Mouse (Mus musculus) C2C12 (cell line): ENCODE results near the gene Capn2. TPM values are rescaled to one million over a fixed set of nuclear protein-coding genes. Genes with fewer than 3 reads are reported as not detected.

Experiments used
- H3K27me3 ChIP-seq: one replicate; pipeline ENCODE4 v1.6.1; 2011; ENCODE audit not compliant: control insufficient read depth, insufficient read depth, insufficient read length
- H3K36me3 ChIP-seq: one replicate; pipeline ENCODE4 v1.6.1; 2011; ENCODE audit not compliant: control insufficient read depth, insufficient read depth
- H3K4me3 ChIP-seq: one replicate; pipeline ENCODE4 v1.5.1; 2011; ENCODE audit warnings: mild to moderate bottlenecking, control low read depth; ENCODE audit not compliant: poor library complexity, insufficient read depth, severe bottlenecking
- H3K79me2 ChIP-seq: one replicate; pipeline ENCODE4 v1.6.1; 2011; ENCODE audit not compliant: control insufficient read depth, insufficient read depth
- H3K79me3 ChIP-seq: one replicate; pipeline ENCODE4 v1.6.1; 2011; ENCODE audit warnings: low read depth, control low read depth
- H3ac ChIP-seq: one replicate; pipeline ENCODE3; 2011; ENCODE audit warnings: low read depth; ENCODE audit not compliant: control insufficient read depth, insufficient read length
- CEBPB ChIP-seq: IDR thresholded peaks from one replicate; pipeline ENCODE4 v1.6.1; 2011; ENCODE audit warnings: low read depth, mild to moderate bottlenecking, control low read depth, moderate library complexity
- CTCF ChIP-seq: IDR thresholded peaks from one replicate; pipeline ENCODE4 v1.5.1; 2011; ENCODE audit not compliant: control insufficient read depth, insufficient read depth, insufficient read length
- FOSL1 ChIP-seq: IDR thresholded peaks from one replicate; pipeline ENCODE4 v1.8.0; 2011; ENCODE audit warnings: mild to moderate bottlenecking, low read length; ENCODE audit not compliant: poor library complexity, insufficient read depth, severe bottlenecking
- MAX ChIP-seq: IDR thresholded peaks from one replicate; pipeline ENCODE4 v1.6.1; 2011; ENCODE audit warnings: mild to moderate bottlenecking, control low read depth
- MYOD1 ChIP-seq: IDR thresholded peaks from one replicate; pipeline ENCODE4 v1.6.1; 2011; ENCODE audit warnings: low read depth; ENCODE audit not compliant: control insufficient read depth, insufficient read length
- MYOG ChIP-seq: IDR thresholded peaks from one replicate; pipeline ENCODE4 v1.6.1; 2011; ENCODE audit not compliant: control insufficient read depth, insufficient read length; ENCODE audit errors: extremely low read depth
- USF1 ChIP-seq: IDR thresholded peaks from one replicate; pipeline ENCODE4 v1.6.1; 2011; ENCODE audit warnings: low read depth, mild to moderate bottlenecking, control low read depth, moderate library complexity
- polyA plus RNA-seq: library from polyadenylated mRNA; unstranded; fragments of >200 nt; fragmentation: generic; extraction: Trizol; gene quantifications from one replicate; pipeline ENCODE4 v1.2.1, GENCODE M21; 2012; ENCODE audit warnings: missing spikeins

Capn2 gene
- polyA plus RNA-seq, 1 experiment, result 171 TPM

- no peaks in the 10 kb centered on the region for H3K36me3 ChIP-seq
- no peaks in the 10 kb centered on the region for H3K27me3 ChIP-seq
- peak; percentile 56 for TF ChIP-seq MYOD1
- TF ChIP-seq MYOG, result no peak
- TF ChIP-seq FOSL1, result peak; percentile 84
- no peak for TF ChIP-seq CEBPB
- no peak for TF ChIP-seq MAX
- no peak for TF ChIP-seq USF1
- TF ChIP-seq CTCF, result no peak
- H3K79me2 ChIP-seq, result no peaks in the 10 kb centered on the region
- peak overlapping the region; percentile 51 for H3ac ChIP-seq
- H3K79me3 ChIP-seq, result no peaks in the 10 kb centered on the region
- H3K4me3 ChIP-seq, result no peak overlapping the region
Observed at GRCm38 (mm10) chr1:182527921-182528858, 10.8 kb upstream of the Capn2 start.

- TF ChIP-seq CTCF (no peak), MYOG (no peak), FOSL1 (no peak), CEBPB (no peak), MYOD1 (no peak), USF1 (no peak), MAX (no peak)
- Histone ChIP-seq H3K36me3 (no peaks in the 10 kb centered on the region), H3K79me2 (no peaks in the 10 kb centered on the region), H3K4me3 (no peak overlapping the region), H3K27me3 (no peaks in the 10 kb centered on the region), H3K79me3 (no peaks in the 10 kb centered on the region), H3ac (peak overlapping the region; percentile 31)
Observed at GRCm38 (mm10) chr1:182527261-182527766, 9.9 kb upstream of the Capn2 start.

- TF ChIP-seq CTCF, result no peak
- TF ChIP-seq USF1, result no peak
- no peak for TF ChIP-seq CEBPB
- TF ChIP-seq MYOG, result no peak
- TF ChIP-seq FOSL1, result no peak
- TF ChIP-seq MYOD1, result no peak
- no peak for TF ChIP-seq MAX
- H3K79me2 ChIP-seq, result no peaks in the 10 kb centered on the region
- H3ac ChIP-seq, result no peak overlapping the region
- H3K27me3 ChIP-seq, result no peaks in the 10 kb centered on the region
- no peak overlapping the region for H3K4me3 ChIP-seq
- no peaks in the 10 kb centered on the region for H3K36me3 ChIP-seq
- H3K79me3 ChIP-seq, result no peaks in the 10 kb centered on the region
Observed at GRCm38 (mm10) chr1:182525601-182526000, 8.2 kb upstream of the Capn2 start.

GRCm38 (mm10) chr1:182523692-182524091 lies 6.3 kb upstream of the Capn2 start:
- TF ChIP-seq FOSL1 (no peak), MYOD1 (no peak), CTCF (no peak), CEBPB (no peak), MYOG (no peak), MAX (no peak), USF1 (no peak)
- H3K79me3 ChIP-seq, result no peaks in the 10 kb centered on the region
- no peak overlapping the region for H3ac ChIP-seq
- no peaks in the 10 kb centered on the region for H3K36me3 ChIP-seq
- H3K27me3 ChIP-seq, result no peaks in the 10 kb centered on the region
- no peak overlapping the region for H3K4me3 ChIP-seq
- H3K79me2 ChIP-seq, result peaks cover 6% of the 10 kb centered on the region

GRCm38 (mm10) chr1:182522961-182523360 lies 5.6 kb upstream of the Capn2 start:
- Histone ChIP-seq H3K36me3 (no peaks in the 10 kb centered on the region), H3ac (no peak overlapping the region), H3K79me3 (no peaks in the 10 kb centered on the region), H3K4me3 (no peak overlapping the region), H3K27me3 (no peaks in the 10 kb centered on the region), H3K79me2 (peaks cover 12% of the 10 kb centered on the region)
- TF ChIP-seq USF1 (no peak), CTCF (no peak), CEBPB (no peak), FOSL1 (no peak), MYOD1 (no peak)

GRCm38 (mm10) chr1:182520938-182521500 lies 3.6 kb upstream of the Capn2 start:
- Histone ChIP-seq H3K36me3 (no peaks in the 10 kb centered on the region), H3K27me3 (no peaks in the 10 kb centered on the region)
- TF ChIP-seq MAX (no peak), CEBPB (no peak), FOSL1 (no peak), MYOD1 (no peak), USF1 (no peak), MYOG (no peak), CTCF (no peak)

More at GRCm38 (mm10) chr1:182520938-182521500, 3.6 kb upstream of the Capn2 start:
- Histone ChIP-seq H3ac (peak overlapping the region; percentile 21), H3K79me2 (peaks cover 25% of the 10 kb centered on the region), H3K79me3 (peaks cover 9% of the 10 kb centered on the region), H3K4me3 (no peak overlapping the region)
